Mouse (Mus musculus): ENCODE results near the gene Rora.

GRCm38 (mm10) chr9:68978656-68979055, 325.1 kb downstream of the Rora start:
- TF ChIP-seq CTCF (conservative IDR thresholded peaks at IDR 0.05; ENCODE audit: low read length) (no peak), POU5F1 (IDR thresholded peaks at IDR 0.05; ENCODE audit: borderline replicate concordance, low read length) (no peak)

Measured in E14TG2a.4 (cell line).